Mouse (Mus musculus) MEL (cell line): Measurements from ENCODE around the gene Siah2. TPM values are rescaled to one million over a fixed set of nuclear protein-coding genes. Genes with fewer than 3 reads are reported as not detected.

Source experiments
- DNase-seq: peaks from one replicate; pipeline ENCODE4 v3.0.0; 2011; ENCODE audit warnings: low read depth, low spot score
- H3K27ac ChIP-seq: 2 replicates; pipeline ENCODE4 v1.5.1; 2012; ENCODE audit warnings: low read depth, mild to moderate bottlenecking, control low read depth, low read length, moderate library complexity; ENCODE audit not compliant: control insufficient read depth
- H3K27me3 ChIP-seq, 2 experiments: fragments of 150-350 bp in 1 of 2; sonication (generic) in 1 of 2; 2 replicates each; pipeline ENCODE4 v1.6.1; 2012; ENCODE audit warnings: low read length in 2 of 2, mild to moderate bottlenecking in 2 of 2, improper control_type of control experiment in 1 of 2, moderate library complexity in 1 of 2; ENCODE audit not compliant: insufficient read depth in 2 of 2, control insufficient read depth in 1 of 2
- H3K36me3 ChIP-seq, 2 experiments: 2 replicates each; pipeline ENCODE4 v1.6.1; 2012 to 2014; ENCODE audit warnings: low read length in 2 of 2, improper control_type of control experiment in 1 of 2, inconsistent platforms in 1 of 2, mild to moderate bottlenecking in 1 of 2; ENCODE audit not compliant: insufficient read depth in 2 of 2, control insufficient read depth in 1 of 2
- H3K4me1 ChIP-seq, 2 experiments: fragments of 150-350 bp in 1 of 2; sonication (generic) in 1 of 2; 2 replicates each; pipeline ENCODE4 v1.6.1; 2012; ENCODE audit warnings: low read length in 2 of 2, improper control_type of control experiment in 1 of 2, mild to moderate bottlenecking in 1 of 2; ENCODE audit not compliant: insufficient read depth in 2 of 2, control insufficient read depth in 1 of 2
- H3K4me3 ChIP-seq, 2 experiments: fragments of 150-350 bp in 1 of 2; sonication (generic) in 1 of 2; 2 replicates each; pipeline ENCODE4 v1.5.1; 2012; ENCODE audit warnings: low read depth in 2 of 2, low read length in 2 of 2, mild to moderate bottlenecking in 2 of 2, moderate library complexity in 2 of 2, control low read depth in 1 of 2, improper control_type of control experiment in 1 of 2; ENCODE audit not compliant: control insufficient read depth in 1 of 2, insufficient read depth in 1 of 2
- H3K79me2 ChIP-seq: 2 replicates; pipeline ENCODE4 v1.6.1; 2012; ENCODE audit warnings: mild to moderate bottlenecking, low read length, moderate library complexity; ENCODE audit not compliant: control insufficient read depth, poor library complexity, insufficient read depth
- H3K9ac ChIP-seq: 2 replicates; pipeline ENCODE4 v1.6.1; 2012; ENCODE audit warnings: low read depth, mild to moderate bottlenecking, control low read depth, low read length, moderate library complexity; ENCODE audit not compliant: control insufficient read depth, poor library complexity, severe bottlenecking
- H3K9me3 ChIP-seq: fragments of 150-350 bp; sonication (generic); replicated peaks from 2 replicates; pipeline ENCODE4 v1.6.1; 2012; ENCODE audit warnings: mild to moderate bottlenecking, low read length, improper control_type of control experiment, moderate library complexity; ENCODE audit not compliant: insufficient read depth
- BHLHE40 ChIP-seq: IDR thresholded peaks from 2 replicates; pipeline ENCODE4 v1.6.1; 2012; ENCODE audit warnings: low read depth, mild to moderate bottlenecking, inconsistent platforms, low read length, improper control_type of control experiment, borderline replicate concordance
- CHD1 ChIP-seq: IDR thresholded peaks from 2 replicates; pipeline ENCODE4 v1.6.1; 2012; ENCODE audit warnings: low read depth, mild to moderate bottlenecking, inconsistent platforms, low read length, improper control_type of control experiment
- CHD2 ChIP-seq: IDR thresholded peaks from 2 replicates; pipeline ENCODE4 v1.6.1; 2011; ENCODE audit warnings: low read length, improper control_type of control experiment
- CTCF ChIP-seq, 3 experiments: IDR thresholded peaks in 2 of 3; conservative IDR thresholded peaks in 1 of 3; 2 replicates each; pipeline ENCODE4 v1.5.1; 2011 to 2012; ENCODE audit warnings: low read length in 3 of 3, low read depth in 2 of 3, mild to moderate bottlenecking in 2 of 3, improper control_type of control experiment in 1 of 3, inconsistent platforms in 1 of 3, mixed read lengths in 1 of 3, moderate library complexity in 1 of 3; ENCODE audit not compliant: control insufficient read depth in 1 of 3, insufficient read depth in 1 of 3, poor library complexity in 1 of 3, severe bottlenecking in 1 of 3
- E2F4 ChIP-seq: IDR thresholded peaks from 2 replicates; pipeline ENCODE4 v1.6.1; 2011; ENCODE audit warnings: low read depth, low read length, improper control_type of control experiment, borderline replicate concordance
- EP300 ChIP-seq, 2 experiments: IDR thresholded peaks; 2 replicates each; pipeline ENCODE4 v1.6.1; 2011; ENCODE audit warnings: improper control_type of control experiment in 2 of 2, low read length in 2 of 2, low read depth in 1 of 2, mild to moderate bottlenecking in 1 of 2
- ETS1 ChIP-seq: IDR thresholded peaks from 2 replicates; pipeline ENCODE4 v1.6.1; 2012; ENCODE audit warnings: low read depth, mild to moderate bottlenecking, inconsistent platforms, low read length, improper control_type of control experiment, moderate library complexity
- GATA1 ChIP-seq: IDR thresholded peaks from 2 replicates; pipeline ENCODE4 v1.6.1; 2011; ENCODE audit warnings: low read depth, low read length, improper control_type of control experiment
- HCFC1 ChIP-seq: IDR thresholded peaks from 2 replicates; pipeline ENCODE4 v1.6.1; 2012; ENCODE audit warnings: low read depth, mild to moderate bottlenecking, inconsistent platforms, low read length, improper control_type of control experiment, moderate library complexity
- JUND ChIP-seq: IDR thresholded peaks from 2 replicates; pipeline ENCODE4 v1.6.1; 2011; ENCODE audit warnings: low read depth, mild to moderate bottlenecking, improper control_type of control experiment, low read length
- MAFK ChIP-seq: IDR thresholded peaks from 2 replicates; pipeline ENCODE4 v1.6.1; 2011; ENCODE audit warnings: low read depth, mild to moderate bottlenecking, low read length, improper control_type of control experiment, borderline replicate concordance
- MAX ChIP-seq: IDR thresholded peaks from 2 replicates; pipeline ENCODE4 v1.6.1; 2011; ENCODE audit warnings: low read length, improper control_type of control experiment
- MAZ ChIP-seq: IDR thresholded peaks from 2 replicates; pipeline ENCODE4 v1.6.1; 2012; ENCODE audit warnings: low read depth, mild to moderate bottlenecking, inconsistent platforms, low read length, improper control_type of control experiment
- MEF2A ChIP-seq: IDR thresholded peaks from 2 replicates; pipeline ENCODE4 v1.6.1; 2014; ENCODE audit warnings: low read depth, mild to moderate bottlenecking, inconsistent platforms, low read length, improper control_type of control experiment; ENCODE audit not compliant: poor library complexity, insufficient replicate concordance, severe bottlenecking; ENCODE audit errors: extremely low read depth
- NELFE ChIP-seq: IDR thresholded peaks from 2 replicates; pipeline ENCODE4 v1.6.1; 2011; ENCODE audit warnings: low read depth, low read length, improper control_type of control experiment
- NRF1 ChIP-seq: IDR thresholded peaks from 2 replicates; pipeline ENCODE4 v1.6.1; 2014; ENCODE audit warnings: low read depth, mild to moderate bottlenecking, inconsistent platforms, low read length, improper control_type of control experiment, moderate library complexity; ENCODE audit not compliant: poor library complexity, insufficient read depth, severe bottlenecking
- POLR2A ChIP-seq, 2 experiments: IDR thresholded peaks; 2 replicates each; pipeline ENCODE4 v1.6.1; 2011 to 2012; ENCODE audit warnings: low read length in 2 of 2, mild to moderate bottlenecking in 2 of 2, control low read depth in 1 of 2, improper control_type of control experiment in 1 of 2, low read depth in 1 of 2, moderate library complexity in 1 of 2; ENCODE audit not compliant: control insufficient read depth in 1 of 2, insufficient read depth in 1 of 2, poor library complexity in 1 of 2
- POLR2AphosphoS5 ChIP-seq: IDR thresholded peaks from 2 replicates; pipeline ENCODE4 v1.6.1; 2012; ENCODE audit warnings: low read depth, borderline replicate concordance, mild to moderate bottlenecking, inconsistent platforms, low read length, moderate library complexity, mixed read lengths
- RAD21 ChIP-seq: IDR thresholded peaks from 2 replicates; pipeline ENCODE4 v1.6.1; 2011; ENCODE audit warnings: mild to moderate bottlenecking, low read depth, low read length, improper control_type of control experiment
- RCOR1 ChIP-seq: IDR thresholded peaks from 2 replicates; pipeline ENCODE4 v1.6.1; 2012; ENCODE audit warnings: low read depth, mild to moderate bottlenecking, inconsistent platforms, low read length, improper control_type of control experiment
- SIN3A ChIP-seq: IDR thresholded peaks from 2 replicates; pipeline ENCODE4 v1.6.1; 2012; ENCODE audit warnings: low read length, improper control_type of control experiment, inconsistent platforms
- SMC3 ChIP-seq: IDR thresholded peaks from 2 replicates; pipeline ENCODE4 v1.6.1; 2011; ENCODE audit warnings: low read depth, low read length, improper control_type of control experiment
- TAL1 ChIP-seq: IDR thresholded peaks from 2 replicates; pipeline ENCODE4 v1.6.1; 2012; ENCODE audit warnings: mild to moderate bottlenecking, inconsistent platforms, low read length, moderate library complexity, mixed read lengths
- TCF12 ChIP-seq: IDR thresholded peaks from 2 replicates; pipeline ENCODE4 v1.6.1; 2014; ENCODE audit warnings: low read depth, mild to moderate bottlenecking, inconsistent platforms, low read length, improper control_type of control experiment, moderate library complexity
- UBTF ChIP-seq: IDR thresholded peaks from 2 replicates; pipeline ENCODE4 v1.6.1; 2012; ENCODE audit warnings: low read depth, mild to moderate bottlenecking, inconsistent platforms, low read length, improper control_type of control experiment, moderate library complexity, borderline replicate concordance; ENCODE audit not compliant: insufficient read depth
- ZC3H11A ChIP-seq: IDR thresholded peaks from 2 replicates; pipeline ENCODE4 v1.6.1; 2012; ENCODE audit warnings: low read depth, mild to moderate bottlenecking, inconsistent platforms, low read length, improper control_type of control experiment
- ZKSCAN1 ChIP-seq: IDR thresholded peaks from 2 replicates; pipeline ENCODE4 v1.6.1; 2012; ENCODE audit warnings: low read depth, mild to moderate bottlenecking, inconsistent platforms, low read length, improper control_type of control experiment, moderate library complexity
- ZMIZ1 ChIP-seq: IDR thresholded peaks from 2 replicates; pipeline ENCODE4 v1.6.1; 2012; ENCODE audit warnings: low read depth, mild to moderate bottlenecking, inconsistent platforms, low read length, improper control_type of control experiment, moderate library complexity
- ZNF384 ChIP-seq: IDR thresholded peaks from 2 replicates; pipeline ENCODE4 v1.6.1; 2012; ENCODE audit warnings: low read depth, mild to moderate bottlenecking, inconsistent platforms, low read length, improper control_type of control experiment
- polyA plus RNA-seq, 2 experiments: library from polyadenylated mRNA; stranded (reverse) in 1 of 2; unstranded in 1 of 2; fragments of >175 nt in 1 of 2; fragments of >200 nt in 1 of 2; gene quantifications; 2 replicates each; pipeline versions ENCODE4 v1.2.1 to v1.2.4; 2012; ENCODE audit warnings: low replicate concordance in 2 of 2, low read depth in 1 of 2; ENCODE audit not compliant: insufficient read length in 2 of 2, insufficient read depth in 1 of 2, missing spikeins in 1 of 2
- total RNA-seq: library from RNA; depleted of rRNA; stranded (reverse); fragments of 300-350 nt; gene quantifications from 2 replicates; pipeline ENCODE4 v1.2.3, GENCODE M21; 2012

Siah2 gene
- total and polyA plus RNA-seq, 3 experiments = 17.6 to 58.1 (median 22.5) TPM

GRCm38 (mm10) chr3:58680943-58681637 is 11.1 kb downstream of the Siah2 start:
- no peak for TF ChIP-seq CHD2
- no peak for TF ChIP-seq GATA1
- no peak for TF ChIP-seq SIN3A
- TF ChIP-seq ETS1 = no peak
- TF ChIP-seq HCFC1 = no peak
- TF ChIP-seq POLR2A (IDR thresholded peaks at IDR 0.05; ENCODE audit: control insufficient read depth in 1 of 2, insufficient read depth in 1 of 2, low read depth in 1 of 2, low read length in 2 of 2, poor library complexity in 1 of 2) = no peak
- TF ChIP-seq EP300 (IDR thresholded peaks at IDR 0.05; ENCODE audit: low read depth in 1 of 2, low read length in 2 of 2) = no peak
- TF ChIP-seq CTCF (IDR thresholded peaks at IDR 0.05 in 2 of 3, conservative IDR thresholded peaks at IDR 0.05 in 1 of 3; ENCODE audit: control insufficient read depth in 1 of 3, insufficient read depth in 1 of 3, low read depth in 2 of 3, low read length in 3 of 3, poor library complexity in 1 of 3, severe bottlenecking in 1 of 3) = no peak
- no peak for TF ChIP-seq TCF12
- no peak for TF ChIP-seq ZNF384
- TF ChIP-seq JUND = no peak
- TF ChIP-seq CHD1 = no peak
- no peak for TF ChIP-seq POLR2AphosphoS5
- TF ChIP-seq RAD21 = no peak
- no peak for TF ChIP-seq MAX
- no peak for TF ChIP-seq BHLHE40
- TF ChIP-seq ZC3H11A = no peak
- no peak for TF ChIP-seq TAL1
- TF ChIP-seq RCOR1 = no peak
- TF ChIP-seq MEF2A = no peak
- TF ChIP-seq, all 39 proteins: peak for 0
- Histone ChIP-seq H3K36me3 (peaks cover 5 to 11% of the 10 kb centered on the region in 2 experiments), H3K9me3 (no peaks in the 10 kb centered on the region), H3K27ac (no peak overlapping the region), H3K4me1 (peaks cover 0 to 6% of the 10 kb centered on the region in 2 experiments; a peak in 1 of 4 replicates), H3K4me3 (no peak overlapping the region), H3K9ac (no peak overlapping the region), H3K79me2 (peaks cover 27% of the 10 kb centered on the region), H3K27me3 (no peaks in the 10 kb centered on the region)
- DNase-seq = no peak

GRCm38 (mm10) chr3:58679996-58680395 is 12.2 kb downstream of the Siah2 start:
- no peak for DNase-seq
- Histone ChIP-seq H3K4me1 (peaks cover 0 to 6% of the 10 kb centered on the region in 2 experiments; a peak in 1 of 4 replicates), H3K36me3 (peaks cover 5 to 11% of the 10 kb centered on the region in 2 experiments), H3K9me3 (no peaks in the 10 kb centered on the region), H3K27me3 (no peaks in the 10 kb centered on the region), H3K4me3 (no peak overlapping the region), H3K79me2 (peaks cover 21% of the 10 kb centered on the region), H3K27ac (no peak overlapping the region), H3K9ac (no peak overlapping the region)
- no peak for TF ChIP-seq ZMIZ1
- no peak for TF ChIP-seq CTCF (IDR thresholded peaks at IDR 0.05 in 2 of 3, conservative IDR thresholded peaks at IDR 0.05 in 1 of 3; ENCODE audit: control insufficient read depth in 1 of 3, insufficient read depth in 1 of 3, low read depth in 2 of 3, low read length in 3 of 3, poor library complexity in 1 of 3, severe bottlenecking in 1 of 3)
- no peak for TF ChIP-seq ZC3H11A
- no peak for TF ChIP-seq MAX
- no peak for TF ChIP-seq GATA1
- no peak for TF ChIP-seq EP300 (IDR thresholded peaks at IDR 0.05; ENCODE audit: low read depth in 1 of 2, low read length in 2 of 2)
- no peak for TF ChIP-seq UBTF
- no peak for TF ChIP-seq E2F4
- TF ChIP-seq SMC3 = no peak
- TF ChIP-seq NRF1 = no peak
- TF ChIP-seq MEF2A = no peak
- no peak for TF ChIP-seq MAFK
- no peak for TF ChIP-seq RAD21
- no peak for TF ChIP-seq ZKSCAN1
- no peak for TF ChIP-seq MAZ
- no peak for TF ChIP-seq NELFE
- no peak for TF ChIP-seq CHD1
